ENCODE assay signal across 14 mouse cellular contexts in genomic region chr10:45676796-45677195, GRCm38 (mm10).
DNase-seq lines count a peak whose midpoint lies in the region; ATAC-seq and TF ChIP-seq lines count a peak whose summit lies in the region.
"Had no signal": no experiment of that assay in that cellular context is flagged by ENCODE, and none has a peak within 500 bp of the region (broad histone marks: within the 10 kb centered on the region; RNA-seq: fewer than 3 reads in every experiment).

No protein-coding gene starts in this region.

- no peaks in the 10 kb centered on the region for H3K9me3 ChIP-seq in forebrain, embryonic 15.5 days
- no peaks in the 10 kb centered on the region for H3K9me3 ChIP-seq in forebrain, embryonic 12.5 days
- no peaks in the 10 kb centered on the region for H3K9me3 ChIP-seq in liver, embryonic 14.5 days (ENCODE audit: control insufficient read depth, low read length)
- H3K9me3 ChIP-seq: hindbrain, embryonic 10.5 days; liver, embryonic 15.5 days; midbrain, embryonic 12.5 days; neural tube, embryonic 15.5 days had no signal

- no peak for TF ChIP-seq EP300 in liver, embryonic 14.5 days (IDR thresholded peaks at IDR 0.05; ENCODE audit: low read depth)

- intact Hi-C loops in heart, postnatal 25 days (cut with DNase I): loop anchor here (2.0 kb wide), 1 partner anchor 124 kb away; no protein-coding TSS in a partner anchor

- no peak overlapping the region for H3K4me3 ChIP-seq in forebrain, embryonic 15.5 days
- no peak overlapping the region for H3K4me3 ChIP-seq in forebrain, embryonic 12.5 days (replicated peaks)
- no peak overlapping the region for H3K4me3 ChIP-seq in liver, embryonic 14.5 days (ENCODE audit: insufficient read depth in 1 of 2, low read depth in 2 of 2, low read length in 2 of 2)
- H3K4me3 ChIP-seq: hindbrain, embryonic 10.5 days; liver, embryonic 15.5 days; midbrain, embryonic 12.5 days; neural tube, embryonic 15.5 days had no signal

- TF ChIP-seq CTCF in liver, embryonic 14.5 days (IDR thresholded peaks at IDR 0.05; ENCODE audit: low read depth): peak; percentile 15; the same call in 1 of the 2 replicates

- H3K9ac ChIP-seq in forebrain, embryonic 15.5 days (replicated peaks): no peak overlapping the region
- no peak overlapping the region for H3K9ac ChIP-seq in forebrain, embryonic 12.5 days
- H3K9ac ChIP-seq in liver, embryonic 14.5 days (replicated peaks): no peak overlapping the region
- H3K9ac ChIP-seq: liver, embryonic 15.5 days; midbrain, embryonic 12.5 days; neural tube, embryonic 15.5 days had no signal

- peaks cover 3% of the 10 kb centered on the region; the same call in 1 of the 2 replicates for H3K36me3 ChIP-seq in forebrain, embryonic 15.5 days
- peaks cover 9% of the 10 kb centered on the region for H3K36me3 ChIP-seq in forebrain, embryonic 12.5 days (replicated peaks)
- H3K36me3 ChIP-seq in liver, embryonic 14.5 days (replicated peaks; ENCODE audit: control insufficient read depth, insufficient read depth, low read depth): peaks cover 19% of the 10 kb centered on the region

- no peaks in the 10 kb centered on the region for H3K27me3 ChIP-seq in forebrain, embryonic 15.5 days
- H3K27me3 ChIP-seq in forebrain, embryonic 12.5 days: no peaks in the 10 kb centered on the region
- no peaks in the 10 kb centered on the region for H3K27me3 ChIP-seq in liver, embryonic 14.5 days (ENCODE audit: control insufficient read depth, insufficient read depth, low read length)
- H3K27me3 ChIP-seq: liver, embryonic 15.5 days; midbrain, embryonic 12.5 days; neural tube, embryonic 15.5 days had no signal

- H3K4me1 ChIP-seq in forebrain, embryonic 15.5 days: no peaks in the 10 kb centered on the region
- no peaks in the 10 kb centered on the region for H3K4me1 ChIP-seq in forebrain, embryonic 12.5 days
- no peaks in the 10 kb centered on the region for H3K4me1 ChIP-seq in liver, embryonic 14.5 days (replicated peaks; ENCODE audit: control insufficient read depth in 2 of 2, insufficient read depth in 2 of 2, low read length in 1 of 2)
- H3K4me1 ChIP-seq: liver, embryonic 15.5 days; midbrain, embryonic 12.5 days; neural tube, embryonic 15.5 days had no signal

- H3K27ac ChIP-seq in forebrain, embryonic 15.5 days (replicated peaks): no peak overlapping the region
- no peak overlapping the region for H3K27ac ChIP-seq in forebrain, embryonic 12.5 days
- no peak overlapping the region for H3K27ac ChIP-seq in liver, embryonic 14.5 days
- H3K27ac ChIP-seq: hindbrain, embryonic 10.5 days; liver, embryonic 15.5 days; midbrain, embryonic 12.5 days; neural tube, embryonic 15.5 days had no signal

- DNase-seq in liver, embryonic 14.5 days (ENCODE audit: low read depth in 3 of 3, low spot score in 3 of 3): no peak
- DNase-seq in liver (no peak), adipocyte (ENCODE audit: low spot score) (peak; percentile 34)
- peak; percentile 21 for DNase-seq in naive thymus-derived CD4-positive, alpha-beta T cell, adult 2 months (ENCODE audit: low read depth)
- no peak for DNase-seq in heart, postnatal 25 days (ENCODE audit: low spot score)
- DNase-seq in layer of hippocampus, postnatal 25 days (ENCODE audit: extremely low spot score in 1 of 2, low spot score in 1 of 2): no peak
- DNase-seq: cerebellum, adult 11-12 months; gastrocnemius, postnatal 14 days had no signal

- ATAC-seq in forebrain, embryonic 15.5 days (replicated peaks): peak; percentile 23; the same call in 1 of the 2 replicates
- no peak for ATAC-seq in forebrain, embryonic 12.5 days (ENCODE audit: low FRiP score)
- no peak for ATAC-seq in liver, embryonic 14.5 days (ENCODE audit: insufficient read depth)

- H3K4me2 ChIP-seq in forebrain, embryonic 15.5 days (replicated peaks): no peak overlapping the region
- H3K4me2 ChIP-seq in forebrain, embryonic 12.5 days: no peak overlapping the region
- H3K4me2 ChIP-seq in liver, embryonic 14.5 days (ENCODE audit: low read depth): no peak overlapping the region
- H3K4me2 ChIP-seq: liver, embryonic 15.5 days; midbrain, embryonic 12.5 days; neural tube, embryonic 15.5 days had no signal

Comparison
In these comparisons a context has a peak if more than half of its experiments do, and no peak if none do; other contexts are left out.
1. DNase-seq: peak in adipocyte (single experiment) and naive thymus-derived CD4-positive, alpha-beta T cell, adult 2 months (single experiment); none in liver, embryonic 14.5 days (0 of 3), liver (single experiment), heart, postnatal 25 days (single experiment) and layer of hippocampus, postnatal 25 days (0 of 2).